Mouse (Mus musculus) cortical plate, adult 2 months (tissue): ENCODE results near the gene Cabin1. TPM values are rescaled to one million over a fixed set of nuclear protein-coding genes. Genes with fewer than 3 reads are reported as not detected.

Experiments used
- H3K27ac ChIP-seq: fragments of 200-500 bp; 2 replicates; pipeline ENCODE4 v1.5.1; 2012; ENCODE audit warnings: low read length, control low read depth, inconsistent platforms; ENCODE audit not compliant: insufficient read depth
- H3K4me1 ChIP-seq: fragments of 200-500 bp; 2 replicates; pipeline ENCODE4 v1.6.1; 2011; ENCODE audit warnings: low read length; ENCODE audit not compliant: control insufficient read depth, insufficient read depth
- H3K4me3 ChIP-seq: fragments of 200-500 bp; 2 replicates; pipeline ENCODE4 v1.5.1; 2011; ENCODE audit warnings: mild to moderate bottlenecking, low read length, control low read depth; ENCODE audit not compliant: insufficient read depth
- POLR2A ChIP-seq: fragments of 200-500 bp; IDR thresholded peaks from 2 replicates; pipeline ENCODE4 v1.6.1; 2011; ENCODE audit warnings: mild to moderate bottlenecking, low read length, control low read depth; ENCODE audit not compliant: insufficient read depth; ENCODE audit errors: extremely low read depth
- polyA plus RNA-seq: library from polyadenylated mRNA; depleted of rRNA; stranded (reverse); fragments of >200 nt; gene quantifications from 2 replicates; pipeline ENCODE4 v1.2.3, GENCODE M21; 2012; rRNA removed

Gene Cabin1
- polyA plus RNA-seq, 1 experiment: 57.8 TPM

GRCm38 (mm10) chr10:75600189-75600730 is 163.9 kb downstream of the Cabin1 start:
- Histone ChIP-seq H3K4me1 (no peaks in the 10 kb centered on the region), H3K4me3 (no peak overlapping the region), H3K27ac (no peak overlapping the region)
- no peak for TF ChIP-seq POLR2A

Other genes with a start within 250 kb of the Cabin1 start
- 43.7 and 44.6 TPM in 2 replicates for gene Snrpd3, start 246.8 kb downstream of the Cabin1 start, polyA plus RNA-seq
- gene Gucd1, start 246.4 kb downstream of the Cabin1 start, polyA plus RNA-seq: 14.3 and 16.0 TPM in 2 replicates
- gene Lrrc75b, start 204.0 kb downstream of the Cabin1 start, polyA plus RNA-seq: 8.9 and 9.9 TPM in 2 replicates
- 3.8 and 4.7 TPM in 2 replicates for gene Ggt1, start 202.7 kb downstream of the Cabin1 start, polyA plus RNA-seq
- gene Ggt5, start 175.0 kb downstream of the Cabin1 start, polyA plus RNA-seq: 4.9 and 5.8 TPM in 2 replicates
- gene Susd2, start 120.3 kb downstream of the Cabin1 start, polyA plus RNA-seq: 8.9 and 10.9 TPM in 2 replicates
- gene Ddt, start 9.1 kb upstream of the Cabin1 start, polyA plus RNA-seq: 85.2 and 90.3 TPM in 2 replicates
- gene Gm20441, start 16.6 kb upstream of the Cabin1 start, polyA plus RNA-seq: not detected in 2 replicates
- 4.1 and 4.7 TPM in 2 replicates for gene Gstt3, start 17.1 kb upstream of the Cabin1 start, polyA plus RNA-seq
- gene Gstt1, start 34.2 kb upstream of the Cabin1 start, polyA plus RNA-seq: 28.9 and 31.7 TPM in 2 replicates
- not detected in 2 replicates for gene Gstt4, start 58.2 kb upstream of the Cabin1 start, polyA plus RNA-seq
- 15.6 and 17.1 TPM in 2 replicates for gene Gstt2, start 73.1 kb upstream of the Cabin1 start, polyA plus RNA-seq
- gene Mif, start 95.9 kb upstream of the Cabin1 start, polyA plus RNA-seq: 1,035 and 1,146 TPM in 2 replicates
- 4.5 and 5.9 TPM in 2 replicates for gene Derl3, start 129.1 kb upstream of the Cabin1 start, polyA plus RNA-seq
- 71.5 and 73.1 TPM in 2 replicates for gene Smarcb1, start 157.3 kb upstream of the Cabin1 start, polyA plus RNA-seq
- 502 and 507 TPM in 2 replicates for gene Chchd10, start 168.8 kb upstream of the Cabin1 start, polyA plus RNA-seq
- 2.3 and 2.6 TPM in 2 replicates for gene Mmp11, start 172.2 kb upstream of the Cabin1 start, polyA plus RNA-seq
- gene Gm867, start 176.3 kb upstream of the Cabin1 start, polyA plus RNA-seq: 0.49 and 1.2 TPM in 2 replicates
- not detected in 2 replicates for gene Vpreb3, start 178.7 kb upstream of the Cabin1 start, polyA plus RNA-seq
- gene Gm5134, start 190.2 kb upstream of the Cabin1 start, polyA plus RNA-seq: 0.06 and 0.08 TPM in 2 replicates